Mouse (Mus musculus) ES-Bruce4 (cell line): ENCODE results near the gene Cipc. TPM values are rescaled to one million over a fixed set of nuclear protein-coding genes. Genes with fewer than 3 reads are reported as not detected.

Source experiments
- H3K27ac ChIP-seq: 2 replicates; pipeline ENCODE4 v1.5.1; 2012; ENCODE audit warnings: low read length, inconsistent platforms; ENCODE audit not compliant: insufficient read depth
- H3K27me3 ChIP-seq: 2 replicates; pipeline ENCODE4 v1.6.1; 2012; ENCODE audit warnings: mild to moderate bottlenecking, low read length, inconsistent platforms; ENCODE audit not compliant: control insufficient read depth, poor library complexity, insufficient read depth, severe bottlenecking
- H3K36me3 ChIP-seq: 2 replicates; pipeline ENCODE4 v1.6.1; 2012; ENCODE audit warnings: inconsistent platforms, mild to moderate bottlenecking, low read length, moderate library complexity; ENCODE audit not compliant: control insufficient read depth, poor library complexity, insufficient read depth, severe bottlenecking
- H3K4me1 ChIP-seq: one replicate; pipeline ENCODE4 v1.8.1; 2011; ENCODE audit warnings: low read length; ENCODE audit not compliant: control insufficient read depth, insufficient read depth
- H3K4me3 ChIP-seq: 2 replicates; pipeline ENCODE4 v1.5.1; 2011; ENCODE audit warnings: low read depth, mild to moderate bottlenecking, low read length
- H3K9ac ChIP-seq: 2 replicates; pipeline ENCODE4 v1.6.1; 2012; ENCODE audit warnings: low read depth, mild to moderate bottlenecking, inconsistent platforms; ENCODE audit not compliant: poor library complexity, severe bottlenecking
- H3K9me3 ChIP-seq: replicated peaks from 2 replicates; pipeline ENCODE4 v1.6.1; 2012; ENCODE audit warnings: mild to moderate bottlenecking, low read length, inconsistent platforms; ENCODE audit not compliant: control insufficient read depth, poor library complexity, insufficient read depth, severe bottlenecking
- CTCF ChIP-seq: IDR thresholded peaks from one replicate; pipeline ENCODE4 v1.8.1; 2011; ENCODE audit warnings: low read depth, low read length
- EP300 ChIP-seq: IDR thresholded peaks from 2 replicates; pipeline ENCODE4 v1.6.1; 2011; ENCODE audit warnings: low read depth, low read length; ENCODE audit not compliant: insufficient read depth
- POLR2A ChIP-seq: IDR thresholded peaks from one replicate; pipeline ENCODE4 v1.8.1; 2011; ENCODE audit warnings: low read length; ENCODE audit not compliant: insufficient read depth
- polyA plus RNA-seq: library from polyadenylated mRNA; stranded (reverse); fragments of >200 nt; gene quantifications from 2 replicates; pipeline ENCODE4 v1.2.4, GENCODE M21; 2011; ENCODE audit warnings: low read depth; ENCODE audit not compliant: missing spikeins, insufficient read depth, insufficient read length

The Cipc gene
- polyA plus RNA-seq, 1 experiment: 23.5 TPM

DNA sequence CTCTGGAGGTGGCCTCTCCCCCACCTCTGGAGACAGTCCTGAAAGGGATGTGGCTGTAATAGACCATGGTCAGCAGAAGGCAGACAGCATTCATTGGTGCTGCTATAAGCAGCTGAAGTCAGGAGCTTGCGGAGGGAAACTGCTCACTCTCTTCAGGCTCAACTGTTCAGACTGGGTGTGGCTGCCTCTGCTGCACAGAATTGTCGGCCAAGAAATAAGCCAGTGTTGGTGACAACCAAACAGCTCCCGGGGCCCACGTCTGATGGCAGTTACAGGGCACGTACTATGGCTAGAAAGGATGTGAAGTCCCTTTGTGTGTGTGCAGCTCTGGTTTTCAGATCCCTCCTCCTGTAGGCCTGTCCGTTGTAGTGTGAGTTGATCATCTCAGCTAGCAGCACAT is 32.1 kb upstream of the Cipc start:
- Histone ChIP-seq H3K36me3 (no peaks in the 10 kb centered on the region), H3K4me1 (peaks cover 18% of the 10 kb centered on the region), H3K9me3 (no peaks in the 10 kb centered on the region), H3K4me3 (no peak overlapping the region), H3K27ac (peak overlapping the region; percentile 86), H3K9ac (peak overlapping the region; percentile 54), H3K27me3 (no peaks in the 10 kb centered on the region)
- TF ChIP-seq EP300: peak; percentile 46; the same call in 1 of the 2 replicates
- no peak for TF ChIP-seq CTCF
- TF ChIP-seq POLR2A: peak; percentile 13

DNA sequence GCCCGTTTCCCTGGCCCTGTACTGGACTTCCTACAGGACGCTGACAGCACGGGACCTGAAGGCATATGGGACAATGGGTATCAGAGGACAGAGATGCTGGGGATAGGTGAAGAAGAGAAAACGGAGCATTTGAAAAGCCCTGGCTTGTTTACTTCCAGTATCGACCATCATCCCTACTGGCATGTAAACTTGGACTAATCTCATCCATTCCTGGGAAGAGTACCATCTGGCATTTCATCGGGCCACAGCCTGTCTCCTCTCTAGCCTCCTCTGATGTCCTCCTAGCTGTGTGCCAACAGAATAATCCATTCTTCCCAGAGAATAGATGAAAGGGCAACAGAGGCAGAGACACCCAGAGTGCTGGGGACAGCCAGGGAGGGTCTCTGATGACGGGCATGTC is 31.2 kb upstream of the Cipc start:
- H3K27ac ChIP-seq: peak overlapping the region; percentile 81
- 0 out of 2 replicates have a peak, but pooled peaks have one; percentile 44 for TF ChIP-seq EP300
- no peak for TF ChIP-seq CTCF
- no peaks in the 10 kb centered on the region for H3K36me3 ChIP-seq
- H3K27me3 ChIP-seq: no peaks in the 10 kb centered on the region
- H3K4me3 ChIP-seq: no peak overlapping the region
- peak overlapping the region; percentile 16; the same call in 1 of the 2 replicates for H3K9ac ChIP-seq
- H3K9me3 ChIP-seq: no peaks in the 10 kb centered on the region
- H3K4me1 ChIP-seq: peaks cover 18% of the 10 kb centered on the region

GRCm38 (mm10) chr12:86916796-86917573 is 29.9 kb upstream of the Cipc start:
- Histone ChIP-seq H3K4me3 (peak overlapping the region; percentile 8; the same call in 1 of the 2 replicates), H3K4me1 (peaks cover 18% of the 10 kb centered on the region), H3K27ac (peak overlapping the region; percentile 95), H3K9me3 (no peaks in the 10 kb centered on the region), H3K9ac (peak overlapping the region; percentile 46), H3K36me3 (no peaks in the 10 kb centered on the region), H3K27me3 (no peaks in the 10 kb centered on the region)
- TF ChIP-seq CTCF (no peak), EP300 (peak; percentile 86)

- Histone ChIP-seq H3K9ac (peak overlapping the region; percentile 46), H3K27me3 (no peaks in the 10 kb centered on the region), H3K4me1 (peaks cover 19% of the 10 kb centered on the region), H3K27ac (peak overlapping the region; percentile 95), H3K4me3 (peak overlapping the region; percentile 22), H3K36me3 (no peaks in the 10 kb centered on the region), H3K9me3 (no peaks in the 10 kb centered on the region)
- TF ChIP-seq EP300 (peak; percentile 84), POLR2A (no peak)
Observed at GRCm38 (mm10) chr12:86918361-86918967, 28.4 kb upstream of the Cipc start.

DNA sequence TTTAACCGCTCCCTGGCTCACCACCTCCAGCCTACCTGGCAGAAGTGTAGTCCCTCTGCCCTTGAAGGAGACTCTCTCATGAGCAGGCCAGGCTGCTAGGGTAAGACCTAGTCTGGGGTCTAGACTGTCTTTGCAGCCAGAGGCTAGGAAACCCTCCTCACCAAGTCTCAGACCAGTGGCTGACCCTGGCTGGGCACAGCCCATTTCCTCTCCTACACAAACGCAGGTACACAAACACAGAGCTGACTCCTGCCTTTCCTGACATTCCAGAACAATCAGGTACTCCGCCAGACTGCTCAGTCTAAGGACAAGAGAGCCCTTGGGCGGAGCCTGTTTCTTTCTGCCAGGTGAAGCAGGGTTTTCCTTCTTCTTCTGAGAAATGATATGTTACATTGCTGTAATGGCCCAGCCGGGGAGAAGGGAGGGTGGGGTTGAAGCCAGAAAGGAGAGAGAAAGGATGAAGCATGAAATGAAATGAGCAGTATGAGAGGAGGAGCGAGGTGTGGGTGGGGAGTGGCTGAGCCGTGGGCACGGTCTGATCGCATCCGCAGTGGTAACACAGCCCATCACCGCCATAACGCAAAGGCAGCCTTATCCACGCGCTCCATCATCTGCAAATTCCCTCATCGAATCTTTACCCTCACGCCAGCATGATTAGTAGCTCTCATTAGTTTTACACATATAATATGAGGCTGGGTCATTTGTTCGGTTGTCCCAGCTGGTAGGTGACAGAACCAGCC is 27.7 kb upstream of the Cipc start:
- H3K9ac ChIP-seq: peak overlapping the region; percentile 46
- peak overlapping the region; percentile 29 for H3K4me3 ChIP-seq
- no peaks in the 10 kb centered on the region for H3K27me3 ChIP-seq
- peak overlapping the region; percentile 95 for H3K27ac ChIP-seq
- TF ChIP-seq EP300 (peak; percentile 73; the same call in 1 of the 2 replicates), POLR2A (no peak)
- no peaks in the 10 kb centered on the region for H3K9me3 ChIP-seq
- peaks cover 18% of the 10 kb centered on the region for H3K4me1 ChIP-seq
- H3K36me3 ChIP-seq: no peaks in the 10 kb centered on the region
